In the genomic region with DNA sequence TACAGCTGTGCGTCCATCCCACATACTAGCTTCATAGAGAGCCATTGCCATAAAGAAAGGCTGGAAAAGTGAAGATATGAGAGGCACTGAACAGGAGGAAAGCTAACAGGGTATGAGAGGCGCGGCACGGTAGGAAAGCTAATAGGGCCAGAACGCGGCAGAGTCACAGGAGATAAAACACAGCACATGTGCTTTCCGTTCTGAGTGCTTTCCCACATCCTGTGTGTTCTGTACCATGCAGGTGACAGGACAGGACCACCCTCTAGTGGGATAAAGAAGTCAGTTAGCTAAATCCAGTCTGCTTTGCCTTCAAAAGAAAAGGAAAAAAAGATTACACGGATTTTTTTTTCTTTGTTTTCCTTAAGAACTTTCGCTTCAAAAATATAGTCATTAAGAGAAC, we compare ENCODE assay signal across 16 mouse cellular contexts.
DNase-seq lines count a peak whose midpoint lies in the region; ATAC-seq and TF ChIP-seq lines count a peak whose summit lies in the region.
"Had no signal": no experiment of that assay in that cellular context is flagged by ENCODE, and none has a peak within 500 bp of the region (broad histone marks: within the 10 kb centered on the region; RNA-seq: fewer than 3 reads in every experiment).

No protein-coding gene starts in this region.

- no peaks in the 10 kb centered on the region for H3K36me3 ChIP-seq in kidney, postnatal 0 days (ENCODE audit: insufficient read depth, low read length)
- H3K36me3 ChIP-seq: limb, embryonic 15.5 days; stomach, embryonic 15.5 days had no signal

- H3K9me3 ChIP-seq in kidney, postnatal 0 days (replicated peaks; ENCODE audit: low read length): no peaks in the 10 kb centered on the region
- H3K9me3 ChIP-seq: limb, embryonic 15.5 days; stomach, embryonic 15.5 days had no signal

- H3K27me3 ChIP-seq in kidney, postnatal 0 days (ENCODE audit: insufficient read depth, low read length): no peaks in the 10 kb centered on the region
- H3K27me3 ChIP-seq: limb, embryonic 15.5 days; stomach, embryonic 15.5 days had no signal

- WGBS in kidney, postnatal 0 days: 61% methylated on average over 9 of the region's 9 CpGs

- ATAC-seq in kidney, postnatal 0 days (replicated peaks; ENCODE audit: low FRiP score, low read depth): no peak
- ATAC-seq: activated CD4-positive, CD25-positive, alpha-beta regulatory T cell, adult 4 months; hindbrain, embryonic 16.5 days had no signal

- TF ChIP-seq CTCF in kidney, postnatal 0 days (IDR thresholded peaks at IDR 0.05; ENCODE audit: low read depth): peak; percentile 57
- peak; percentile 30; the same call in 1 of the 2 replicates for TF ChIP-seq CTCF in brain, embryonic 14.5 days (IDR thresholded peaks at IDR 0.05; ENCODE audit: borderline replicate concordance, extremely low read depth, insufficient read depth, insufficient read length)

- TF ChIP-seq POLR2A in brain, embryonic 14.5 days (IDR thresholded peaks at IDR 0.05; ENCODE audit: borderline replicate concordance, extremely low read depth, insufficient read depth, insufficient read length, poor library complexity, severe bottlenecking): no peak

- no peak overlapping the region for H3K4me3 ChIP-seq in kidney, postnatal 0 days (replicated peaks; ENCODE audit: low read depth, low read length)
- H3K4me3 ChIP-seq: left cerebral cortex, adult 2 months; limb, embryonic 15.5 days; stomach, embryonic 15.5 days had no signal

- H3K9ac ChIP-seq in kidney, postnatal 0 days (ENCODE audit: low read depth, low read length): no peak overlapping the region
- H3K9ac ChIP-seq: limb, embryonic 15.5 days; stomach, embryonic 15.5 days had no signal

- no peak overlapping the region for H3K4me2 ChIP-seq in kidney, postnatal 0 days (ENCODE audit: low read length)
- H3K4me2 ChIP-seq: limb, embryonic 15.5 days; stomach, embryonic 15.5 days had no signal

- H3K27ac ChIP-seq in kidney, postnatal 0 days: no peak overlapping the region
- H3K27ac ChIP-seq: left cerebral cortex, adult 2 months; limb, embryonic 15.5 days; stomach, embryonic 15.5 days had no signal

- H3K4me1 ChIP-seq in kidney, postnatal 0 days (replicated peaks; ENCODE audit: insufficient read depth, low read length): no peaks in the 10 kb centered on the region
- H3K4me1 ChIP-seq: limb, embryonic 15.5 days; stomach, embryonic 15.5 days had no signal

- peak; percentile 23 for DNase-seq in embryo, embryonic 11 days
- DNase-seq in embryo, embryonic 10.5 days (ENCODE audit: low spot score): no peak
- DNase-seq in kidney, postnatal 0 days (ENCODE audit: low spot score): peak; percentile 55
- DNase-seq in kidney, adult 18-20 months: no peak
- peak; percentile 23 for DNase-seq in brain, embryonic 14.5 days (ENCODE audit: low read depth)
- peak; percentile 82 for DNase-seq in thymus, postnatal 0 days (ENCODE audit: low spot score)
- no peak for DNase-seq in urinary bladder, postnatal 10 days (ENCODE audit: low spot score)
- DNase-seq in urinary bladder, adult 2 months (ENCODE audit: low spot score): no peak
- DNase-seq: adrenal gland, postnatal 25 days; cerebellum, adult 9-10 months; lung, adult 18-20 months had no signal

Comparison
In these comparisons a context has a peak if more than half of its experiments do, and no peak if none do; other contexts are left out.
1. DNase-seq: peak in embryo, embryonic 11 days (single experiment), kidney, postnatal 0 days (single experiment), brain, embryonic 14.5 days (single experiment) and thymus, postnatal 0 days (single experiment); none in embryo, embryonic 10.5 days (single experiment), kidney, adult 18-20 months (single experiment), urinary bladder, postnatal 10 days (single experiment) and urinary bladder, adult 2 months (single experiment).